Mouse (Mus musculus): Measurements from ENCODE around the gene Ppp1r8. TPM values are rescaled to one million over a fixed set of nuclear protein-coding genes. Genes with fewer than 3 reads are reported as not detected.

Ppp1r8 gene
- polyA plus RNA-seq, 1 experiment from 2014 or later = 55.2 TPM

Other genes with a start within 250 kb of the Ppp1r8 start
- 24.7 and 25.4 TPM in 2 replicates for gene Eya3, start 204.2 kb downstream of the Ppp1r8 start, polyA plus RNA-seq (2015; fragmentation: Nextera tagmentation; extraction: Ambion mirVana)
- 5.7 and 6.6 TPM in 2 replicates for gene Xkr8, start 110.6 kb downstream of the Ppp1r8 start, polyA plus RNA-seq (2015; fragmentation: Nextera tagmentation; extraction: Ambion mirVana)
- gene Smpdl3b, start 85.9 kb downstream of the Ppp1r8 start, polyA plus RNA-seq (2015; fragmentation: Nextera tagmentation; extraction: Ambion mirVana) = 5.7 and 6.6 TPM in 2 replicates
- 94.7 and 95.3 TPM in 2 replicates for gene Rpa2, start 74.8 kb downstream of the Ppp1r8 start, polyA plus RNA-seq (2015; fragmentation: Nextera tagmentation; extraction: Ambion mirVana)
- gene Themis2, start 46.8 kb downstream of the Ppp1r8 start, polyA plus RNA-seq (2015; fragmentation: Nextera tagmentation; extraction: Ambion mirVana) = 1.4 and 2.2 TPM in 2 replicates
- gene Stx12, start 41.3 kb upstream of the Ppp1r8 start, polyA plus RNA-seq (2015; fragmentation: Nextera tagmentation; extraction: Ambion mirVana) = 59.4 and 61.4 TPM in 2 replicates
- 47.3 and 47.9 TPM in 2 replicates for gene Fam76a, start 79.4 kb upstream of the Ppp1r8 start, polyA plus RNA-seq (2015; fragmentation: Nextera tagmentation; extraction: Ambion mirVana)
- gene Fgr, start 130.9 kb upstream of the Ppp1r8 start, polyA plus RNA-seq (2015; fragmentation: Nextera tagmentation; extraction: Ambion mirVana) = 0.55 and 0.65 TPM in 2 replicates
- 13.2 and 13.9 TPM in 2 replicates for gene Ahdc1, start 168.1 kb upstream of the Ppp1r8 start, polyA plus RNA-seq (2015; fragmentation: Nextera tagmentation; extraction: Ambion mirVana)